Mouse (Mus musculus) ES-Bruce4 (cell line): ENCODE measurements at regions not wholly inside any gene's neighbourhood (a gene's known extent, or its start where the extent isn't known, plus 50 kb on each side); places are given as distances from the start of the nearest gene placed in this dataset.

Experiments
- H3K27ac ChIP-seq: 2 replicates; pipeline ENCODE4 v1.5.1; 2012; ENCODE audit warnings: low read length, inconsistent platforms; ENCODE audit not compliant: insufficient read depth
- H3K27me3 ChIP-seq: 2 replicates; pipeline ENCODE4 v1.6.1; 2012; ENCODE audit warnings: mild to moderate bottlenecking, low read length, inconsistent platforms; ENCODE audit not compliant: control insufficient read depth, poor library complexity, insufficient read depth, severe bottlenecking
- H3K36me3 ChIP-seq: 2 replicates; pipeline ENCODE4 v1.6.1; 2012; ENCODE audit warnings: inconsistent platforms, mild to moderate bottlenecking, low read length, moderate library complexity; ENCODE audit not compliant: control insufficient read depth, poor library complexity, insufficient read depth, severe bottlenecking
- H3K4me1 ChIP-seq: one replicate; pipeline ENCODE4 v1.8.1; 2011; ENCODE audit warnings: low read length; ENCODE audit not compliant: control insufficient read depth, insufficient read depth
- H3K4me3 ChIP-seq: 2 replicates; pipeline ENCODE4 v1.5.1; 2011; ENCODE audit warnings: low read depth, mild to moderate bottlenecking, low read length
- H3K9ac ChIP-seq: 2 replicates; pipeline ENCODE4 v1.6.1; 2012; ENCODE audit warnings: low read depth, mild to moderate bottlenecking, inconsistent platforms; ENCODE audit not compliant: poor library complexity, severe bottlenecking
- H3K9me3 ChIP-seq: replicated peaks from 2 replicates; pipeline ENCODE4 v1.6.1; 2012; ENCODE audit warnings: mild to moderate bottlenecking, low read length, inconsistent platforms; ENCODE audit not compliant: control insufficient read depth, poor library complexity, insufficient read depth, severe bottlenecking
- CTCF ChIP-seq: IDR thresholded peaks from one replicate; pipeline ENCODE4 v1.8.1; 2011; ENCODE audit warnings: low read depth, low read length
- EP300 ChIP-seq: IDR thresholded peaks from 2 replicates; pipeline ENCODE4 v1.6.1; 2011; ENCODE audit warnings: low read depth, low read length; ENCODE audit not compliant: insufficient read depth
- POLR2A ChIP-seq: IDR thresholded peaks from one replicate; pipeline ENCODE4 v1.8.1; 2011; ENCODE audit warnings: low read length; ENCODE audit not compliant: insufficient read depth

DNA sequence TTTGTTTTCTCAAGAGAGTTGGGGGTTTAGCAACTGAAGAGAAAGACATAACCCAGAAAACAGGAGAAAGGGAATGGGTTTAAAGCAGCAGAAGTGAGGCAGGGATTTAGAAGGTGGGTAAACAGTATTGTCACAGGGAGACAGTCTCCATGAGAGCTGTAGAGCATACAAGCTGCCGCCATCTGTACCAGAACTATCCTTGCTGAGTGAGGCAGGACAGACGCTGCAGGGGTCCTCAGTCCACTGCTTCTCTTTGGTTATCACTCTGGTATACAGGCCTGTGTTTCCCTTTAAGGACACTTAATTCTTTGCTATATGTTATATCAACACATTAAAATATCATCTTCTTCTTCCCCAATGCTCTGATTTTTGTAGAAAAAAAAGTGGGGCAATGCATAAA, 548.0 kb upstream of the Klf6 start:
- TF ChIP-seq CTCF (no peak), EP300 (no peak), POLR2A (no peak)
- no peaks in the 10 kb centered on the region for H3K4me1 ChIP-seq

DNA sequence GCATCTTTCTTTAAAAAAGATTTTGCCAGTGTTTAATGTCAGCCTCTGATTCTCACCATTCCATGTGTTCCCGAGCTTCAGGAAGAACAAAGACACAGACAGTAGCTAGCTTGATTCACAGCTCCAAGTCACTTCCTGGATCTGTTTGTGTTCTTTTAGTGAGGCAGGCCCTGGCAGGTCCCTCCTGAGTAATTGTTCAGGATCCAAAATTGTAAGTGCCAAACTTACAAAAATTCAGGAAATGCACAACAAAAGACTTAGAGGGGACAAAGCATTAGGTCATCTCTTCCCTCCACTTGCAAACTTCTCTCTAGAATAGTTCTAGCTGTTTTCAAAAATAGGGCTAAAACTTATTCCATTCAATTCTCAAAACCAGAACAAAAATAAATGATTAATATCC, 546.3 kb upstream of the Klf6 start:
- Histone ChIP-seq H3K36me3 (no peaks in the 10 kb centered on the region), H3K27me3 (no peaks in the 10 kb centered on the region), H3K27ac (no peak overlapping the region), H3K9me3 (no peaks in the 10 kb centered on the region), H3K4me3 (no peak overlapping the region), H3K9ac (no peak overlapping the region), H3K4me1 (no peaks in the 10 kb centered on the region)
- TF ChIP-seq POLR2A (no peak), EP300 (no peak), CTCF (no peak)

More for the DNA sequence above, 548.0 kb upstream of the Klf6 start:
- Histone ChIP-seq H3K27me3 (no peaks in the 10 kb centered on the region), H3K9ac (no peak overlapping the region), H3K4me3 (no peak overlapping the region), H3K9me3 (no peaks in the 10 kb centered on the region), H3K36me3 (no peaks in the 10 kb centered on the region), H3K27ac (no peak overlapping the region)

DNA sequence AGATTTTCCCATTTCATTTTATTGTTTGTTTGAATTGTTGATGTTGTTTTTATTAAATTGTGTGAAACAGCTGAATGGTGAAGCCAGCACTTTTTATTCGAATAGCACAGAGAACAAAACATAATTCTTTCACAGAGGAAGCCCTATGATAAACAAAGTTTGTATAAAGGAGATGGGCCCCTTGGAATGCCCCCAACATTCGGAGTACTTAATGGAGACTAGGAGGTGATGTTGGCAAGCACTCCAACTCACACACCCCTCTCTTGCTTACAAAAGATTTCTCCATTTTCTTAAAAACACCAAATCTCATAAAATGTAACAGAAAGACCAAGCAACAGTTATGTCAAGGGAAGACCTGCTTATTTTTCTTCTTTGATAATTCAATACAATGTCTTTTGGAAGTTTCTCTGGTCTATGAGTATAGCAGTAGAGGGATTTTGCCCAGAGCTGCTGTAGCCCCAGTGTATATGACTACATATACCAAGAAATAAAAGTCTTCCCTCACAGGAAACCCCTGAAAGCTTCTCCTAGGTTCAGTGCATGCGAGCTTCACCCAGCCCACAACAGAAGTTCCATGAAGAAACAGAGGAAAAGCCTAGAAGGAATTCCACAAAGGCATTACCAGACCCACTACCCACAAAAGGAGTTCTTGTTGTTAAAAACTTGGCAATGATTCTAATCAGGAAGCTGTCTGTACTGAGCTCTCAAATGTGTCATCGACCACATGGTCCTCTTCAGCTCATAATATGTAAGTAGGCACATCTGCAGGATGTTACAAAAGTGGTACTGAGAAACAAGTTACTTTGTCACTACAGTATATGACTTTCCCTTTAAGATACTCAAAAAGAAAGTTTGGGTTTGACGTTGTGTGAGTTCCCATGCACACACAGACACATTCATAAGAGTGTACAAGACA, 543.1 kb upstream of the Klf6 start:
- H3K27ac ChIP-seq, result no peak overlapping the region
- no peaks in the 10 kb centered on the region for H3K9me3 ChIP-seq
- TF ChIP-seq CTCF (no peak), EP300 (no peak), POLR2A (no peak)
- H3K27me3 ChIP-seq, result no peaks in the 10 kb centered on the region
- no peak overlapping the region for H3K4me3 ChIP-seq
- no peaks in the 10 kb centered on the region for H3K36me3 ChIP-seq
- no peak overlapping the region for H3K9ac ChIP-seq
- H3K4me1 ChIP-seq, result no peaks in the 10 kb centered on the region

DNA sequence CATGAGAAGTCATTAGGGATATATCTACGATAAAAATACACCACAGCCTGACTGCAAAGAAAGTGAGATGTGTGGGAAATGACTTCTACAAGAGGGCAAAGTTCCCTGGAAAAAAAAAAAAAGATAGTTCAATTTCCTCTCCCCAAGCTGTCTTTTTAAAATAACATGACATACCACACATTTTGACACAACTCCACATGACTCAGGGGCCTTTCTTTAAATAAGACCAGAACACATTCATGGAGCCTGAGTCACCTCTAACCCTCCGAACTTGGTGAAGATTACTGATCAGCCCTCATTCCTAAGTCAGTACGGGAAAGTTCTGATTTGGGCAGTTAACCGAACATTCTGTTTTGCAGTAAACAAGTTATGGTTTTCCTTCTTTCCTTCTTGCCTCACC, 515.6 kb upstream of the Klf6 start:
- no peak for TF ChIP-seq POLR2A
- TF ChIP-seq CTCF, result no peak
- no peak for TF ChIP-seq EP300

DNA sequence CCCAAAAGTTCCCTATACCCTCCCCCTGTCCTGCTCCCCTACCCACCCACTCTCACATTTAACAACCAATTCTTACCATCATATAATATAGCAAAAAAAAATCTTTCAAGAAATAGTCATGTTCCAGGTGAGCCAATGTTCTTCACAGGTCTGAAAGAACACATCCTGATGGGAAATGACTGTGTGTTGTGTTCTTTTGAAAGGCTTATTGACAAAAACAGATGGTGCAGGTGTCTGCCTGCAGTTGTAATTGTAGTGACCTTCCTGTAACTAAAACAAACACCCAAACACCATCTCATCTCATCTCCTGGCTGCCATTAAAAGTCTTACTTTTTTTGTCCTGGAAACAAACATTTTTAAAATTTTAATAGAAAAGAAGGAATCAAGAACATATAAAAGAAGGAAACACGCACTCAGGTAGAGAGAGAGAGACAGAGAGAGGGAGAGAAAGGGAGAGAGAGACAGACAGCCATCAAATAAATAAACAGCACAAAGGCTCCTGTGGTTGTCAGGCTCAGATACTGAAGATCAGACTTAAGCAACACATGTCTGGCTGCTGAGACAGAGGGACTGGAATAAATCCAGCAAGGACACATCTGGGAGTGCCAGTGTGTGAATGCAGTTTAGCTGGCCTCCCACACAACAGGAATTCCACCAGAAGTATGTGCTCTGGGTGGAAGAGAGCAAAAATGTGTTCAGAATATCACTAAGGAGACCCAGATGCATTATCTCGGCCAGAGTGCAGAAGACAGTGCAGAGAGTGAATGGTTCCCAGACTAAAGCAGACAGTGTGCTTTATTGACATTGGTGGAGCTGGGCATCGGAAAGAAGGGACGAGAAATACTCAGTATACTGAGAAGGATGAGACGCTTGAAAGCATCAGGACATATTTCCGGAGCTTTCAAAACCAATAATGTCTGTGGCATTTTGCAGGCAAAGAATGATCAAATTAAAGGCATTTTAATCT, 513.5 kb upstream of the Klf6 start:
- no peaks in the 10 kb centered on the region for H3K9me3 ChIP-seq
- no peaks in the 10 kb centered on the region for H3K36me3 ChIP-seq
- no peaks in the 10 kb centered on the region for H3K27me3 ChIP-seq
- no peaks in the 10 kb centered on the region for H3K4me1 ChIP-seq
- no peak overlapping the region for H3K4me3 ChIP-seq
- H3K27ac ChIP-seq, result no peak overlapping the region
- no peak for TF ChIP-seq POLR2A
- no peak overlapping the region for H3K9ac ChIP-seq

More for the DNA sequence above, 515.6 kb upstream of the Klf6 start:
- no peaks in the 10 kb centered on the region for H3K4me1 ChIP-seq
- H3K9me3 ChIP-seq, result no peaks in the 10 kb centered on the region
- H3K27ac ChIP-seq, result no peak overlapping the region
- no peaks in the 10 kb centered on the region for H3K27me3 ChIP-seq
- H3K36me3 ChIP-seq, result no peaks in the 10 kb centered on the region
- no peak overlapping the region for H3K9ac ChIP-seq
- H3K4me3 ChIP-seq, result no peak overlapping the region
